Mouse (Mus musculus) intestine, embryonic 15.5 days (tissue): ENCODE measurements around the gene Lrfn2. TPM values are rescaled to one million over a fixed set of nuclear protein-coding genes. Genes with fewer than 3 reads are reported as not detected.

ENCODE experiments used
- ATAC-seq: fragments of 200-750 bp; cut with Nextera tagmentation; 2 replicates; pipeline ENCODE4 v1.8.0; 2017; ENCODE audit warnings: moderate TSS enrichment, moderate library complexity
- H3K27ac ChIP-seq: fragments of 300-500 bp; sonication (generic); 2 replicates; pipeline ENCODE4 v1.5.1; 2015; ENCODE audit warnings: mild to moderate bottlenecking, inconsistent platforms
- H3K27me3 ChIP-seq: fragments of 300-500 bp; sonication (generic); replicated peaks from 2 replicates; pipeline ENCODE4 v1.6.1; 2015; ENCODE audit warnings: inconsistent platforms
- H3K36me3 ChIP-seq: fragments of 300-500 bp; sonication (generic); 2 replicates; pipeline ENCODE4 v1.6.1; 2015; ENCODE audit warnings: inconsistent platforms
- H3K4me1 ChIP-seq: fragments of 300-500 bp; sonication (generic); replicated peaks from 2 replicates; pipeline ENCODE4 v1.6.1; 2015; ENCODE audit warnings: inconsistent platforms
- H3K4me2 ChIP-seq: fragments of 300-500 bp; sonication (generic); replicated peaks from 2 replicates; pipeline ENCODE4 v1.6.1; 2015; ENCODE audit warnings: mild to moderate bottlenecking, inconsistent platforms
- H3K4me3 ChIP-seq: fragments of 300-500 bp; sonication (generic); replicated peaks from 2 replicates; pipeline ENCODE4 v1.5.1; 2015; ENCODE audit warnings: inconsistent platforms
- H3K9ac ChIP-seq: fragments of 300-500 bp; sonication (generic); 2 replicates; pipeline ENCODE4 v1.6.1; 2015; ENCODE audit warnings: inconsistent platforms
- H3K9me3 ChIP-seq: fragments of 300-500 bp; sonication (generic); 2 replicates; pipeline ENCODE4 v1.6.1; 2016; ENCODE audit warnings: inconsistent platforms
- WGBS: fragments of 180-500 bp; shearing (Covaris S2); methylation state at CpG from one replicate; pipeline ENCODE4 v1.1.7; 2015; 5-methylcytosine and 5-hydroxymethylcytosine counted together
- polyA plus RNA-seq: library from polyadenylated mRNA; unstranded; fragments of >200 nt; fragmentation: Nextera tagmentation; extraction: Ambion mirVana; gene quantifications from 2 replicates; pipeline ENCODE4 v1.2.1, GENCODE M21; 2015

The Lrfn2 gene
- polyA plus RNA-seq, result 0.61 and 0.99 TPM in 2 replicates

- no peaks in the 10 kb centered on the region for H3K9me3 ChIP-seq
- WGBS, result 1% methylated on average over 53 of the region's 56 CpGs
- peak within 1 kb of the TSS; percentile 53 for H3K4me3 ChIP-seq
- peaks cover 8% of the 10 kb centered on the region for H3K4me1 ChIP-seq
- no peak within 1 kb of the TSS for H3K27ac ChIP-seq
- ATAC-seq, result peak; percentile 95
- peaks cover 22% of the 10 kb centered on the region for H3K27me3 ChIP-seq
- H3K4me2 ChIP-seq, result peak within 1 kb of the TSS; percentile 94
- H3K36me3 ChIP-seq, result no peaks in the 10 kb centered on the region
- H3K9ac ChIP-seq, result peak within 1 kb of the TSS; percentile 61
These were observed at the start of gene Lrfn2 for GRCm38 (mm10) chr17:48931621-48932405. Gene Lrfn2 (plus strand): TSS chr17:48932379.

DNA sequence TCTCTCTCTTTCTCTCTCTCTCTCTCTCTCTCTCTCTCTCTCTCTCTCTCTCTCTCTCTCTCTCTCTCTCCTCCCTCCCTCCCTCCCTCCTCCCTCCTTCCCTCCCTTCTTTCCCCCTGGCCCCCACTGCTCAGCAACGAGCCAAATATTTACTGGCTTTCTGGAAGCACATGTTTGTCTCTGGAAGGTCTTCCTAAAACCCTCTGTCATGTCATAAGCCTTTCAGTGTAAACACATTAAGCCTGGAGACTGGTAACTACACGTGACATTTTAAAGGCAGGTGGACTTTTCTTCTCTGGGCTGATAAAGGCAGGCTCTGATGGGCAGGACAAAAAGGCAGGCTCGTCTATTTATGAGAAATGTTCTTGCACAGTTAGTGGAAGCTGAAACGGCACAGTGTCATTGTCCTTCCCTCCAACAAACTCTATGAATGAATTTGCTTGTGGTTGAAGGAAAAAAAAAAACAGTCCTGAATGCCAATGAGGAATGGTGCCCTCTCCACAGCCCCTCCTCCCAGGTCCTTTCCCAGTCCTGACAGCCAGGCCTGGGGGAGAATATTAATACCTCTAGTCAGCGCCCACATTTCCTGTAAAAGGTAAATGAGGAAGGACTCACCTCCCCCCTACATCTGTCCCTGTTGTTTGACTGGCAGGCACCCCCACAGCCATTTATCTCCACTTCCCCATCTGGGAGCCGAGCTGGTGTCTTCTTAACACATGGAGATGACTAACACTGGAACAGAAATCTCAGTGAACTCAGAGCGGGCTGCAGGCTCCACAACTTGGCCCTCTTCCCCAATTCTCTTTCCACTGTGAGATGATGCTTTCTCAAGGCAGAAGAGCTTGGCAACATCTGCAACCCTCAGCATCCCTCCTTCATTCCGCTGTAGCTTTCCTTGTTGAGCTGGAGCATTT lies 44.5 kb upstream of the Lrfn2 start:
- ATAC-seq, result no peak

DNA sequence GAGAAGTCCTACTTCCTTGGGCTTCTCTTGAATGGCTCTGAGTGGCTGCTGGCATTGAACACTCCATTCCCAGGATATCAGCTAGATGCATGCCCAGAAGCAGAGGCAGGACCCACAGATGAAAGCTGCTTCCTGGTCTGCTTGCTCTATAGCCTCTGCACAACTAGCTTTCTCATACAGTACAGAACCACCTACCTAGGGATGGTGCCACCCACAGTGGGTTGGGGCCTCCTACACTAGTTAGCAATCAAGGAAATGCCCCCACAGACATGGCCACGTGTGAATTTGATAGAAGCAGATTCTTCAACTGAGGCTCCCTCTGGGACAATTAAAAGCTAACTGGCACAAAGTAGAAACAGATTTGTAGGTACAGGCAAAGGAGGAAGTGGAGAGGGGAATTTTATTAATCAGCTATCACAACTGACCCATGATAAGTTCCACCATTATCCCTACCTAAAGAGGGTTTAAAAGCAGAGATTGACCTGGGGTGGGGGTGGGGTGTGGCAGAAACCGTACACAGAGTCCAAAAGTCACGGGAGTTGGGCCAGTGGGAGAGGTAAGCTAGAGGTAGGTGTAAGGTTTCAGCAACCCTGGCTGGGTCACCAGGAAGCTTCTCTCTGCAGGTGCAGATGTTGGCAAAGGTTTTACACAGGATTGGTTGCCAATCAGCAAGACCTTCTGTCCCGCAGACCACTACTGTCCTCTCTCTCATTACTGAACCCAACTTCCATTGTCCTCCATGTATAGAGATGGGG lies 26.7 kb upstream of the Lrfn2 start:
- 49% methylated on average over 4 of the region's 4 CpGs for WGBS
- Histone ChIP-seq H3K4me1 (no peaks in the 10 kb centered on the region), H3K27me3 (no peaks in the 10 kb centered on the region), H3K4me2 (no peak overlapping the region), H3K9me3 (no peaks in the 10 kb centered on the region), H3K4me3 (no peak overlapping the region), H3K9ac (no peak overlapping the region), H3K27ac (no peak overlapping the region), H3K36me3 (no peaks in the 10 kb centered on the region)
- peak; percentile 76; the same call in 1 of the 2 replicates for ATAC-seq

More for the DNA sequence above, 44.5 kb upstream of the Lrfn2 start:
- Histone ChIP-seq H3K4me2 (no peak overlapping the region), H3K9ac (no peak overlapping the region), H3K27me3 (no peaks in the 10 kb centered on the region), H3K36me3 (no peaks in the 10 kb centered on the region), H3K9me3 (no peaks in the 10 kb centered on the region), H3K4me1 (no peaks in the 10 kb centered on the region), H3K27ac (no peak overlapping the region), H3K4me3 (no peak overlapping the region)
- WGBS, result 31% methylated on average over 8 of the region's 8 CpGs

GRCm38 (mm10) chr17:48913437-48913836 lies 18.7 kb upstream of the Lrfn2 start:
- 33% methylated on average over 6 of the region's 6 CpGs for WGBS
- H3K9me3 ChIP-seq, result no peaks in the 10 kb centered on the region
- no peak overlapping the region for H3K4me2 ChIP-seq
- H3K9ac ChIP-seq, result no peak overlapping the region
- H3K27me3 ChIP-seq, result no peaks in the 10 kb centered on the region
- H3K4me3 ChIP-seq, result no peak overlapping the region
- no peaks in the 10 kb centered on the region for H3K4me1 ChIP-seq
- no peaks in the 10 kb centered on the region for H3K36me3 ChIP-seq
- no peak for ATAC-seq
- H3K27ac ChIP-seq, result no peak overlapping the region

- ATAC-seq, result no peak
- Histone ChIP-seq H3K36me3 (no peaks in the 10 kb centered on the region), H3K4me2 (no peak overlapping the region), H3K4me3 (no peak overlapping the region), H3K27me3 (no peaks in the 10 kb centered on the region), H3K4me1 (no peaks in the 10 kb centered on the region), H3K9ac (no peak overlapping the region), H3K9me3 (no peaks in the 10 kb centered on the region), H3K27ac (no peak overlapping the region)
- 13% methylated on average over 11 of the region's 11 CpGs for WGBS
These were observed 14.8 kb upstream of the Lrfn2 start for GRCm38 (mm10) chr17:48917411-48917810.

DNA sequence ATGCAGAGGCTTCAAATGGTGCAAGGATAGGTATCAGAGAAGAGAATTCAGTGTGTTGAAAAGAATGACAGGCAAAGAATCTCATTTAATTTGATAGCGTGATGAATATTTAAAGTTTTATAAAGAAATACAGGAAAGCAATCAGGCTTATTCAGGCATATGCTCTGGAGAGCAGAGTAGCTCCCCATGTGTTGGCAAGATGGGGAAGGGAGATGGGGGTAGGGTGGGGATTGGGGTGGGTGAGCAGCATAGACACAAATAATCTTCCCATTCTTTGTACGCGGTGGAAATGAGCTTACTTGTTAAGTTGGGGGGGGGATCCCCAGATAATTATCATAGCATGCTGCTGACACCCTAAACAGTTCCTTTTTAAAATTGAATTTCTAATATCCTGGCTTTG lies 13.7 kb upstream of the Lrfn2 start:
- Histone ChIP-seq H3K27ac (no peak overlapping the region), H3K4me1 (no peaks in the 10 kb centered on the region), H3K4me3 (no peak overlapping the region), H3K27me3 (no peaks in the 10 kb centered on the region), H3K36me3 (no peaks in the 10 kb centered on the region), H3K9me3 (no peaks in the 10 kb centered on the region), H3K9ac (no peak overlapping the region), H3K4me2 (no peak overlapping the region)
- no peak for ATAC-seq
- 95% methylated on average over 3 of the region's 3 CpGs for WGBS

- Histone ChIP-seq H3K27ac (no peak overlapping the region), H3K36me3 (no peaks in the 10 kb centered on the region), H3K9ac (no peak overlapping the region), H3K9me3 (no peaks in the 10 kb centered on the region), H3K27me3 (no peaks in the 10 kb centered on the region), H3K4me1 (no peaks in the 10 kb centered on the region), H3K4me3 (no peak overlapping the region), H3K4me2 (no peak overlapping the region)
- 86% methylated on average over 2 of the region's 2 CpGs for WGBS
- ATAC-seq, result no peak
These were observed 9.3 kb upstream of the Lrfn2 start for GRCm38 (mm10) chr17:48922905-48923304.

DNA sequence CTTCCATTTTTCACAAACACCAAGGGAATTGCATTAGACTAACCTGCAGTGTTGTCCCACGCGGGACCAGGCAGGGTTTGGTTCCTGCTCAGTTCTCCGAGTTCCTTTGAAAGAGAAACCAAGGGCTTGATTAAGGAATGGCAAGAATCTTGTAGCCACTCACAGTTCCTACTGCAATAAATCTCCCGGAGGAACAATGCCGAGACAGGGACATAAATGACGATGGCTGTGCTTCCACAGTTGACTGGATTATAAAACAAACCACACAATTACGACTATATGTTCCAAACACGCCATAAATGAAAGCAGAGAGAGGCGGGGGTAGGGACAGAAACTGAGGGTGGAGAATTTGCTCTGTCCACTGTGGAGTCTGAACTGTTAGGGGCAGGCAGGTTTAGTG lies 6.8 kb upstream of the Lrfn2 start:
- 40% methylated on average over 9 of the region's 9 CpGs for WGBS
- H3K27ac ChIP-seq, result no peak overlapping the region
- no peaks in the 10 kb centered on the region for H3K36me3 ChIP-seq
- no peaks in the 10 kb centered on the region for H3K4me1 ChIP-seq
- H3K4me2 ChIP-seq, result no peak overlapping the region
- no peak overlapping the region for H3K4me3 ChIP-seq
- H3K9ac ChIP-seq, result no peak overlapping the region
- ATAC-seq, result no peak
- H3K27me3 ChIP-seq, result no peaks in the 10 kb centered on the region
- H3K9me3 ChIP-seq, result no peaks in the 10 kb centered on the region

GRCm38 (mm10) chr17:48930994-48931393 lies 1.2 kb upstream of the Lrfn2 start:
- no peak overlapping the region for H3K4me3 ChIP-seq
- no peak overlapping the region for H3K27ac ChIP-seq
- no peaks in the 10 kb centered on the region for H3K9me3 ChIP-seq
- 60% methylated on average over 10 of the region's 10 CpGs for whole genome bisulfite sequencing
- H3K4me2 ChIP-seq, result peak overlapping the region; percentile 94; the same call in 1 of the 2 replicates
- peaks cover 8% of the 10 kb centered on the region for H3K4me1 ChIP-seq
- peaks cover 22% of the 10 kb centered on the region for H3K27me3 ChIP-seq
- no peaks in the 10 kb centered on the region for H3K36me3 ChIP-seq
- ATAC-seq, result no peak; the same call in 1 of the 2 replicates
- no peak overlapping the region for H3K9ac ChIP-seq

DNA sequence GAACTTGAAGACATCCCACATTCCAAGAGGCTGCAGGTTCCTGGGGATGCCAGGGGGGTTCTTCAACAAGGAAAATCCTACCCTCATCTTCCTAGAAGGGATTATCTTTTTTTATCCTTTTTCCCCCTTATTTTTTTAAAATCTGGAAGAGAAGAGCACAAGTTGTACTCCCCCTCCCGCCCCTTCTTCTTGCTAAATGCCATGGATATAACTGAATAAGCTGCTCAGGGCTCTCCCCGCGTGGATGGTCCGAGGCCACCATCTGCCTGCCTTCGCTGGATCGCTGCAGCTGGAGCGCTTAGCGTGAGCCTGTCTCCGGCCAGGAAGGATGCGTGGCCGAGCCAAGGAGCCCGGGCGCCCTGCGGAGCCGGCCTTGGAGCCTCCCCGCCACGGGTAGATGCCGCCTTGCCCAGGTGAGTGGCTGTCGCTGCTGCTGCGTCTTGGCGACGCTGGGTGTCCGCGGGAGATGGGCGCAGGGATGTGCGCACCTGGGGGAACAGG lies 277 bp downstream of the Lrfn2 start:
- peak overlapping the region; percentile 53 for H3K4me3 ChIP-seq
- H3K9me3 ChIP-seq, result no peaks in the 10 kb centered on the region
- peaks cover 8% of the 10 kb centered on the region for H3K4me1 ChIP-seq
- under 1% methylated on average over 26 of the region's 26 CpGs for WGBS
- no peak for ATAC-seq
- peaks cover 22% of the 10 kb centered on the region for H3K27me3 ChIP-seq
- H3K36me3 ChIP-seq, result no peaks in the 10 kb centered on the region
- no peak overlapping the region for H3K27ac ChIP-seq
- H3K9ac ChIP-seq, result peak overlapping the region; percentile 61; the same call in 1 of the 2 replicates
- peak overlapping the region; percentile 94 for H3K4me2 ChIP-seq

DNA sequence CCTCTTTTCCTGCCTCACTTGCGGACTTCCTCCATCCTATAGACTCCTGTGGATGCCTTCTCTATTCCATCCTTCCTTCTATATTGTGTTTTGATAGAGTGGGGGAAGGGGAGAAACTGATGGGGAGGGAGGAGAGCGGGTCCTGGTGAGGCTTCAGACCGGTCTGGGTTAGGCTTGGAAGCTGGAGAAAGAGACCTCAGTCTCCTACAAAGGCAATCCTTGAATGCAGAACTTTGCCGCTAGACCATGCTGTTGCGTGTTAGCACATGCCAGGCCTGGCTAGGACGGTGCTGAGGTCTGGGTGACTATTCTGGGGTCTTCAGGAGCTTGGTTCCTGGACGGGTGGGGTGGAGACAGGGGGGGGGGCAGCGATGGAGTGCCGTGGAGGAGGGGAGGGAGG lies 737 bp downstream of the Lrfn2 start:
- Histone ChIP-seq H3K4me2 (peak overlapping the region; percentile 94), H3K27ac (no peak overlapping the region), H3K9ac (no peak overlapping the region), H3K4me1 (peaks cover 8% of the 10 kb centered on the region), H3K4me3 (peak overlapping the region; percentile 53), H3K9me3 (no peaks in the 10 kb centered on the region), H3K36me3 (no peaks in the 10 kb centered on the region), H3K27me3 (peaks cover 22% of the 10 kb centered on the region)
- WGBS, result 15% methylated on average over 9 of the region's 9 CpGs
- no peak for ATAC-seq

GRCm38 (mm10) chr17:48935201-48935600 lies 3.0 kb downstream of the Lrfn2 start:
- H3K4me3 ChIP-seq, result no peak overlapping the region
- no peak overlapping the region for H3K4me2 ChIP-seq
- H3K27me3 ChIP-seq, result peaks cover 22% of the 10 kb centered on the region
- no peaks in the 10 kb centered on the region for H3K9me3 ChIP-seq
- H3K9ac ChIP-seq, result no peak overlapping the region
- H3K27ac ChIP-seq, result no peak overlapping the region
- ATAC-seq, result no peak
- H3K36me3 ChIP-seq, result no peaks in the 10 kb centered on the region
- WGBS, result 73% methylated on average over 8 of the region's 8 CpGs
- H3K4me1 ChIP-seq, result peaks cover 8% of the 10 kb centered on the region
